ENCODE assay signal across 13 mouse cellular contexts in genomic region chr6:99850706-99851105, GRCm38 (mm10).
DNase-seq lines count a peak whose midpoint lies in the region.
"Had no signal": no experiment of that assay in that cellular context is flagged by ENCODE, and none has a peak within 500 bp of the region (broad histone marks: within the 10 kb centered on the region; RNA-seq: fewer than 3 reads in every experiment).

No protein-coding gene starts in this region.

- peak; percentile 67 for DNase-seq in adrenal gland, adult 2 months
- peak; percentile 57 for DNase-seq in adrenal gland, adult 8-10 months
- DNase-seq in adrenal gland, postnatal 14 days: peak; percentile 40
- DNase-seq in adrenal gland, postnatal 36 days: peak; percentile 39 to 40
- DNase-seq in heart, postnatal 4 days: no peak
- DNase-seq in cerebellum, postnatal 36 days: no peak
- DNase-seq in urinary bladder, postnatal 36 days (ENCODE audit: low spot score in 2 of 2): no peak
- DNase-seq: cerebellum, adult 11 months; cerebellum, adult 18-20 months; cerebellum, adult 8-10 months; cerebellum, adult 9-11 months; cerebellum, postnatal 14 days; forebrain, postnatal 0 days had no signal

Comparison
In these comparisons a context has a peak if more than half of its experiments do, and no peak if none do; other contexts are left out.
1. DNase-seq: peak in adrenal gland, adult 2 months (single experiment), adrenal gland, adult 8-10 months (single experiment), adrenal gland, postnatal 14 days (single experiment) and adrenal gland, postnatal 36 days (2 of 2); none in heart, postnatal 4 days (single experiment), cerebellum, postnatal 36 days (0 of 2) and urinary bladder, postnatal 36 days (0 of 2).